In genomic region chr13:71957147-71957546, GRCm38 (mm10) we compare ENCODE assay signal across 9 mouse cellular contexts. TPM values are rescaled to one million over a fixed set of nuclear protein-coding genes. Genes with fewer than 3 reads are reported as not detected.
DNase-seq lines count a peak whose midpoint lies in the region; ATAC-seq lines count a peak whose summit lies in the region.
"Had no signal": no experiment of that assay in that cellular context is flagged by ENCODE, and none has a peak within 500 bp of the region (broad histone marks: within the 10 kb centered on the region; RNA-seq: fewer than 3 reads in every experiment).

No protein-coding gene starts in this region.

- 23% methylated on average over 18 of the region's 18 CpGs for WGBS in heart, embryonic 12.5 days
- 16% methylated on average over 18 of the region's 18 CpGs for WGBS in embryonic facial prominence, embryonic 14.5 days
- WGBS in midbrain, embryonic 10.5 days: 8% methylated on average over 18 of the region's 18 CpGs

- ATAC-seq in heart, embryonic 12.5 days (ENCODE audit: insufficient number of reproducible peaks, low FRiP score): no peak
- no peak for ATAC-seq in embryonic facial prominence, embryonic 14.5 days (ENCODE audit: low read depth)

- H3K27ac ChIP-seq in heart, embryonic 12.5 days (ENCODE audit: poor library complexity, severe bottlenecking): no peak overlapping the region
- H3K27ac ChIP-seq in embryonic facial prominence, embryonic 14.5 days (replicated peaks; ENCODE audit: low read depth, low read length): no peak overlapping the region
- peak overlapping the region; percentile 98 for H3K27ac ChIP-seq in midbrain, embryonic 10.5 days (replicated peaks)

- no peaks in the 10 kb centered on the region for H3K9me3 ChIP-seq in heart, embryonic 12.5 days (replicated peaks)
- H3K9me3 ChIP-seq in embryonic facial prominence, embryonic 14.5 days (ENCODE audit: control insufficient read depth, low read length): no peaks in the 10 kb centered on the region
- H3K9me3 ChIP-seq in midbrain, embryonic 10.5 days (replicated peaks): no peaks in the 10 kb centered on the region

- DNase-seq in heart, adult 18-20 months: no peak
- peak; percentile 23 for DNase-seq in ES-CJ7 (ENCODE audit: low read depth, low spot score)
- no peak for DNase-seq in embryonic facial prominence, embryonic 14.5 days (ENCODE audit: low spot score)
- DNase-seq in midbrain, embryonic 10.5 days (ENCODE audit: low spot score): peak; percentile 38
- DNase-seq in urinary bladder, postnatal 36 days (ENCODE audit: low spot score in 2 of 2): no peak
- DNase-seq in adrenal gland, adult (ENCODE audit: inconsistent age in 2 of 2, low spot score in 1 of 2): no peak
- no peak for DNase-seq in right cerebral cortex, postnatal 14 days

- no peak overlapping the region for H3K9ac ChIP-seq in heart, embryonic 12.5 days
- H3K9ac ChIP-seq in embryonic facial prominence, embryonic 14.5 days (ENCODE audit: low read depth, low read length): peak overlapping the region; percentile 37

- peaks cover 51% of the 10 kb centered on the region for H3K27me3 ChIP-seq in heart, embryonic 12.5 days (replicated peaks)
- peaks cover 66% of the 10 kb centered on the region for H3K27me3 ChIP-seq in embryonic facial prominence, embryonic 14.5 days (replicated peaks; ENCODE audit: control insufficient read depth, insufficient read depth, low read length)
- peaks cover 77% of the 10 kb centered on the region for H3K27me3 ChIP-seq in midbrain, embryonic 10.5 days (ENCODE audit: low read depth, poor library complexity, severe bottlenecking)

- no peak overlapping the region for H3K4me3 ChIP-seq in heart, embryonic 12.5 days
- peak overlapping the region; percentile 19 for H3K4me3 ChIP-seq in embryonic facial prominence, embryonic 14.5 days (ENCODE audit: low read depth, low read length)
- peak overlapping the region; percentile 96 for H3K4me3 ChIP-seq in midbrain, embryonic 10.5 days

- no peaks in the 10 kb centered on the region for H3K36me3 ChIP-seq in heart, embryonic 12.5 days
- H3K36me3 ChIP-seq in embryonic facial prominence, embryonic 14.5 days (ENCODE audit: control insufficient read depth, insufficient read depth, low read length): no peaks in the 10 kb centered on the region
- H3K36me3 ChIP-seq in midbrain, embryonic 10.5 days: peaks cover 59% of the 10 kb centered on the region

- H3K4me2 ChIP-seq in heart, embryonic 12.5 days: peak overlapping the region; percentile 69
- H3K4me2 ChIP-seq in embryonic facial prominence, embryonic 14.5 days (ENCODE audit: low read depth, low read length): peak overlapping the region; percentile 81

- H3K4me1 ChIP-seq in heart, embryonic 12.5 days (replicated peaks): peaks cover 23% of the 10 kb centered on the region
- no peaks in the 10 kb centered on the region; the same call in 1 of the 2 replicates for H3K4me1 ChIP-seq in embryonic facial prominence, embryonic 14.5 days (ENCODE audit: control insufficient read depth, insufficient read depth, low read length)
- peaks cover 85% of the 10 kb centered on the region for H3K4me1 ChIP-seq in midbrain, embryonic 10.5 days

RNA-seq across cellular contexts. Expression of gene Irx1, which starts 6.4 kb away (rescaled TPM):
- 2.7 and 3.1 TPM in 2 replicates for polyA plus RNA-seq in heart, embryonic 12.5 days (2016; fragmentation: Nextera tagmentation; extraction: Ambion mirVana)
- 1 to 10 TPM; 5.1 to 5.6 TPM for total RNA-seq in heart, adult 18-20 months (2021)
- 3.8 and 4.0 TPM in 2 replicates for polyA plus RNA-seq in embryonic facial prominence, embryonic 14.5 days (2014; fragmentation: Nextera tagmentation; extraction: Ambion mirVana)
- 4.0 and 4.3 TPM in 2 replicates for polyA plus RNA-seq in midbrain, embryonic 10.5 days (2016; fragmentation: Nextera tagmentation; extraction: Ambion mirVana)
- total RNA-seq: common myeloid progenitor, adult 5-6 weeks had no signal

Comparison
In these comparisons a context has a peak if more than half of its experiments do, and no peak if none do; other contexts are left out.
1. DNase-seq: peak in ES-CJ7 (single experiment) and midbrain, embryonic 10.5 days (single experiment); none in heart, adult 18-20 months (0 of 2), embryonic facial prominence, embryonic 14.5 days (single experiment), urinary bladder, postnatal 36 days (0 of 2), adrenal gland, adult (0 of 2) and right cerebral cortex, postnatal 14 days (single experiment).